Mouse (Mus musculus) brown adipose tissue, adult 24 weeks (tissue): ENCODE data around the gene Rasgrp4. TPM values are rescaled to one million over a fixed set of nuclear protein-coding genes. Genes with fewer than 3 reads are reported as not detected.
"Not testable (repeated sequence)": the region's sequence is repeated elsewhere in the genome, so short reads cannot be mapped to it uniquely, and the experiment has no call there.

Experiments
- H3K27ac ChIP-seq: fragments of 200-500 bp; replicated peaks from 2 replicates; pipeline ENCODE4 v1.5.1; 2012; ENCODE audit warnings: low read depth, mild to moderate bottlenecking, low read length
- H3K4me1 ChIP-seq: fragments of 200-500 bp; 2 replicates; pipeline ENCODE4 v1.6.1; 2012; ENCODE audit warnings: low read length, mixed read lengths; ENCODE audit not compliant: control insufficient read depth, insufficient read depth, insufficient read length
- H3K4me3 ChIP-seq: fragments of 200-500 bp; 2 replicates; pipeline ENCODE4 v1.5.1; 2012; ENCODE audit warnings: low read depth, mild to moderate bottlenecking, low read length, moderate library complexity; ENCODE audit not compliant: insufficient read depth
- polyA plus RNA-seq: library from polyadenylated mRNA; stranded (reverse); fragments of >200 nt; gene quantifications from 2 replicates; pipeline ENCODE4 v1.2.4, GENCODE M21; 2012; ENCODE audit not compliant: missing spikeins, insufficient read depth, insufficient read length

Gene Rasgrp4
- polyA plus RNA-seq, 1 experiment, result 1.0 TPM

- Histone ChIP-seq H3K27ac (no peak overlapping the region), H3K4me1 (peaks cover 3% of the 10 kb centered on the region; the same call in 1 of the 2 replicates), H3K4me3 (no peak overlapping the region)
These were observed 5.9 kb upstream of the Rasgrp4 start for GRCm38 (mm10) chr7:29128725-29129124.

DNA sequence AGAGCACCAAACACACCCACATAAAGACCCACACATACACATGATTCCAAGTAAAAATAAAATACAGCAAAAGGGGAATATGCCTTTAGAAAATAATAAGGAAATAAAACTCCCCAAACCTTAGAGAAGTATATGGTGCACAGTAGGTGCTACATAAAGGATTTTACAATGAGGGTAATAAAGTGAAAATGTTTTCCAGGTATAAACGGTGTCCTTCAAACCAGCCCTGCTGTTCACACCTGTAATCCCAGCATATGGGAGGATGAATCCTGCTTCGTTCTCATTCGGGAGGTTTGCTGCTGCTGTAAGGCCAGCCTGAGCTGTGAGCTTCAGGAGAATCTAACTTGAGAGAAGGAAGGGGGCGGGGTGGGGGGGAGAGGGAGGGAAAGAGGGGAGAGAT lies 421 bp upstream of the Rasgrp4 start:
- Histone ChIP-seq H3K4me3 (no peak overlapping the region), H3K27ac (no peak overlapping the region), H3K4me1 (no peaks in the 10 kb centered on the region)

GRCm38 (mm10) chr7:29137429-29137828 lies 2.8 kb downstream of the Rasgrp4 start:
- Histone ChIP-seq H3K4me3 (no peak overlapping the region), H3K4me1 (no peaks in the 10 kb centered on the region), H3K27ac (no peak overlapping the region)

DNA sequence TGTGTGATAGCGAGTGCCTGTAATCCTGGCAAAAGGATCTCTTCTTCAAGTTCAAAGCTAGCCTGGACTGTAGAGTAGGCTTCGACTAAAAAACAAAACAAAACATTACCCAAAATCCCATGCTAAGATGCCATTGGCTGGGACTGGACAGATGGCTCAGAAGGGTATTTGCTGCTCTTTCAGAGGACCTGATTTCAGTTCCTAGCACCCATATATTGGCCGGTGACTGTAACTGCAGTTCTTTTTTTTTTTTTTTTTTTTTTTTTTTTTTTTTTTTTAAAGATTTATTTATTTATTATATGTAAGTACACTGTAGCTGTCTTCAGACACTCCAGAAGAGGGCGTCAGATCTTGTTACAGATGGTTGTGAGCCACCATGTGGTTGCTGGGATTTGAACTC lies 4.6 kb downstream of the Rasgrp4 start:
- not testable (repeated sequence) for H3K4me3 ChIP-seq, H3K27ac ChIP-seq, H3K4me1 ChIP-seq

GRCm38 (mm10) chr7:29141416-29141815 lies 6.8 kb downstream of the Rasgrp4 start:
- Histone ChIP-seq H3K27ac (no peak overlapping the region), H3K4me1 (no peaks in the 10 kb centered on the region), H3K4me3 (no peak overlapping the region)

DNA sequence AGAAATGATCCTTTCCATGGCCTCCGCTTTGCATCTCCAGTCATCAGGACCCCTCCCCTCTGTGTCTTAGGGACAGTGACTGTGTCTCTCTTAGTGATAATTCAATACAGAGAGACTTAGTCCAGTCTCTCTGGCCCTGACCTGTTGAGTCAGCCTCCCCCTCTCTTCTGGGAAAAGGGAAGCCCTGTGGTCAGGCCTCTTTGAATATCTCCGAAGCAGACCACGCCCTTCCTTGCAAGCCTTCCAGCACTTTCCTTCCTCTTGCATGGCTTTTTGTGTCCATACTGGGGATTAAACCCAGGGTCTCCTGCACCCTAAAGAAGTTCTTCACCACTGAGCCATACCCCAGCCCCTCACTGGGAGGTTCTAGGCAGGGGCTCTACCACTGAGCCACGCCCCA lies 9.4 kb downstream of the Rasgrp4 start:
- Histone ChIP-seq H3K27ac (no peak overlapping the region), H3K4me3 (no peak overlapping the region), H3K4me1 (no peaks in the 10 kb centered on the region)

- Histone ChIP-seq H3K27ac (no peak overlapping the region), H3K4me3 (no peak overlapping the region), H3K4me1 (no peaks in the 10 kb centered on the region)
These were observed 12.1 kb downstream of the Rasgrp4 start for GRCm38 (mm10) chr7:29146625-29147367.

DNA sequence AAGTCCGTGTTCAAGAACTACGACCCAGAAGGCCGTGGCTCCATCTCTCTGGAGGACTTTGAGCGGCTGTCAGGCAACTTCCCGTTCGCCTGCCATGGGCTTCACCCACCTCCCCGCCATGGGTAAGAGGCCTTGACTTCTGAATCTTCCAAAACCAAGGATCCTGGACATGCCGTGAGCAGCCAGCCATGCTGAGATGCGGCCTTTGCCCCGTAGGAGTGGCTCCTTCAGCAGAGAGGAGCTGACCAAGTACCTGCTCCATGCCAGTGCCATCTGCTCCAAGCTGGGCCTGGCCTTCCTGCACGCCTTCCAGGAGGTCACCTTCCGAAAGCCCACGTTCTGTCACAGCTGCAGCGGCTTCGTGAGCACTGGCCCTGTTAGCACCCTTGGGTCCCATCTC lies 14.1 kb downstream of the Rasgrp4 start:
- Histone ChIP-seq H3K4me3 (no peak overlapping the region), H3K27ac (no peak overlapping the region), H3K4me1 (no peaks in the 10 kb centered on the region)

GRCm38 (mm10) chr7:29151486-29151885 lies 16.8 kb downstream of the Rasgrp4 start:
- Histone ChIP-seq H3K27ac (no peak overlapping the region), H3K4me1 (peaks cover 5% of the 10 kb centered on the region; the same call in 1 of the 2 replicates), H3K4me3 (no peak overlapping the region)

GRCm38 (mm10) chr7:29154018-29154720 lies 19.5 kb downstream of the Rasgrp4 start:
- Histone ChIP-seq H3K27ac (no peak overlapping the region), H3K4me1 (peaks cover 7% of the 10 kb centered on the region; the same call in 1 of the 2 replicates), H3K4me3 (no peak overlapping the region)

- H3K4me3 ChIP-seq, result peak overlapping the region; percentile 79
- H3K4me1 ChIP-seq, result peaks cover 7% of the 10 kb centered on the region; the same call in 1 of the 2 replicates
- H3K27ac ChIP-seq, result peak overlapping the region; percentile 42; the same call in 1 of the 2 replicates
These were observed 20.7 kb downstream of the Rasgrp4 start for GRCm38 (mm10) chr7:29155196-29155837.

GRCm38 (mm10) chr7:29155838-29156782 lies 21.5 kb downstream of the Rasgrp4 start, which contains the start of gene Fam98c:
Gene Fam98c, minus strand, starts transcription at chr7:29156234.
- Histone ChIP-seq H3K4me1 (peaks cover 7% of the 10 kb centered on the region; the same call in 1 of the 2 replicates), H3K4me3 (peak within 1 kb of the TSS; percentile 79), H3K27ac (peak within 1 kb of the TSS; percentile 42; the same call in 1 of the 2 replicates)

DNA sequence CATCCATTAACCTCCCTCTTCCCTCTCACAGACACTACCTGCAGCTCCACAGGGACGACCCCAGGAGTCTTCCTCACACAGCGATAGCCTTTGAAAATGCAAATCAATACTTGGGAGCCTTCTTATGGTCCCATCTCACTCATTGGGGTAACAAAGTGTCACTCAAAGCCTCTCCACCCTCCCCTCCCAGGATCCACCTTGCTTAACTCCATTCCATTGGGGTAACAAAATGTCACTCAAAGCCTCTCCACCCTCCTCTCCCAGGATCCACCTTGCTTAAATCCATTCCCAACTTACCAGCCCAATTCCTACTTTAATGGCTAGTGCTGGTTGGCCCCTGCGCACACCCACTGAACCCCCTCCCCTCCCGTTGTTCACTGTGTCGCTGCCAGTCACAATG lies 23.6 kb downstream of the Rasgrp4 start:
- Histone ChIP-seq H3K27ac (no peak overlapping the region), H3K4me1 (peaks cover 7% of the 10 kb centered on the region; the same call in 1 of the 2 replicates), H3K4me3 (no peak overlapping the region)

DNA sequence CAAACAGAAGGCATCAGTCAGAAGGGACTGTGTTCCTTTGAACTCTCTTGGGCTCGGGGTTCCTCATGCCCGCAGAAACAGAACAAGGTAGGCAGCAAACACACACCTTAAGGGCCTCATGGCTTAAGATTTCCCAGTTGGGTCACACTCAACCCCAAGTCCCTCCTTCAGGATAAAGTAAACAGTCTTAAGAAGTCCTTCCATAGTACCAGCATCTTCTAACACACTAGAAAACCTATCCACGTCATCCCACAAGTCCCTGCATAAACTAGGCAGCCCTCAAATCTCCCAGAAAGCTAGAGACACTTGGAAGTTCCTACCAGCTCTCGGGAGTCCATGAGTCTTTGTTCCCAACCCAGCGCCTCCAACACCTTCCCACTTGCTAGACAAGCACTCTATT lies 27.6 kb downstream of the Rasgrp4 start:
- Histone ChIP-seq H3K4me1 (no peaks in the 10 kb centered on the region), H3K4me3 (no peak overlapping the region), H3K27ac (no peak overlapping the region)
